In the genomic region with DNA sequence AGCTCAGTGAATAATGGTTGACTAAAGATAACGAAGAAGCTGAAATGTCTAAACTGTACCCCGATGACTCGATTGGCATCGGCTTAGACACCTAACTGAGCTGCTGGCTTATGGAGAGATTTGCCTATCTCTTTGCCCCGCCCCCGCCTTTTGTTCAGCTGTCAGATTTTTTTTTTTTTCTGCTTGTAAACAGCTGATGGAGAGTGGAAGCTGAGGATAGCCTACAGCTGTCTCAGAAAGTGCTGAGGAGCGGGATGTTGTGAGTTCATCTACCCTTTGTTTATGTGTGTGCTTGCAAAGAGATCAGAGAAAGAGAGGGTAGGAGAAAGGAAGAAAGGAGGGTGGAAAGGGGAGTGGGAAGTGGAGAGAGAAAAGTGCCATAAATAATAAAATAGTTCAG, we compare ENCODE assay signal across 18 mouse cellular contexts.
"Had no signal": no experiment of that assay in that cellular context is flagged by ENCODE, and none has a peak within 500 bp of the region (broad histone marks: within the 10 kb centered on the region; RNA-seq: fewer than 3 reads in every experiment).

No protein-coding gene starts in this region.

- ATAC-seq: liver, embryonic 12.5 days; midbrain, embryonic 16.5 days had no signal

- H3K4me1 ChIP-seq: liver, embryonic 12.5 days; midbrain, embryonic 10.5 days; midbrain, embryonic 12.5 days; neural tube, embryonic 13.5 days; neural tube, embryonic 15.5 days had no signal

- H3K27me3 ChIP-seq: liver, embryonic 12.5 days; midbrain, embryonic 12.5 days; neural tube, embryonic 13.5 days; neural tube, embryonic 15.5 days had no signal

- H3K9ac ChIP-seq: liver, embryonic 12.5 days; liver, embryonic 14.5 days; midbrain, embryonic 12.5 days; neural tube, embryonic 13.5 days; neural tube, embryonic 15.5 days had no signal

- H3K36me3 ChIP-seq: liver, embryonic 12.5 days; midbrain, embryonic 10.5 days; midbrain, embryonic 12.5 days; neural tube, embryonic 13.5 days; neural tube, embryonic 15.5 days had no signal

- DNase-seq: lung, adult 2 months; lung, postnatal 14 days; lung, postnatal 36 days; midbrain, embryonic 14.5 days; right cerebral cortex, adult 18-20 months; right cerebral cortex, postnatal 25 days; right cerebral cortex, postnatal 4 days; spleen, adult 18-20 months; thymus, adult 18-20 months; thymus, postnatal 14 days; thymus, postnatal 36 days had no signal

- H3K4me3 ChIP-seq: liver, embryonic 12.5 days; midbrain, embryonic 10.5 days; midbrain, embryonic 12.5 days; neural tube, embryonic 13.5 days; neural tube, embryonic 15.5 days had no signal

- H3K4me2 ChIP-seq: liver, embryonic 12.5 days; midbrain, embryonic 12.5 days; neural tube, embryonic 13.5 days; neural tube, embryonic 15.5 days had no signal

- H3K27ac ChIP-seq: liver, embryonic 12.5 days; liver, embryonic 14.5 days; midbrain, embryonic 10.5 days; midbrain, embryonic 12.5 days; neural tube, embryonic 13.5 days; neural tube, embryonic 15.5 days had no signal

- H3K9me3 ChIP-seq: liver, embryonic 12.5 days; midbrain, embryonic 10.5 days; midbrain, embryonic 12.5 days; neural tube, embryonic 13.5 days; neural tube, embryonic 15.5 days had no signal
